Mouse (Mus musculus): Measurements from ENCODE around the gene Pot1a. TPM values are rescaled to one million over a fixed set of nuclear protein-coding genes. Genes with fewer than 3 reads are reported as not detected.

Pot1a gene
- polyA plus RNA-seq, 1 experiment, result 8.9 TPM

DNA sequence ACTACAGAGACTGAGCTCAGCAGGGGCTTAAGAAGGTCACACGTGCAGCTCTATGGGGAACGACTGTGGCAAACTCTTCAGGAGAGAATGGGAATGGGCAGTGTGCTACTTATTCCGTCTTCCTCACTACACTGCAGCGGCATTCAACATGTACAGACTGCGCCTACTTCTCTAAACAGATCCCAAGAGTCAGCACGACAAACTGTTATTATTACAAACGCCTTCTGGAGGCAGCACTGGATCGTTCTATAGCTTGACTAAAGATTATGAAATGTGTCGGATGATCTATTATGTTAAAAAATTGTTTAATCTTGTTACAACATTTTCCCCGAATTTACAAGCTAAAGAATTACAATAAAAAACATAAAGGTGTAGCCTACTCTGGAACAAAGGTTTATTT lies 42.8 kb downstream of the Pot1a start:
- H3K27ac ChIP-seq (ENCODE audit: control insufficient read depth, insufficient read depth, low read depth, low read length, poor library complexity), result no peak overlapping the region
- no peak overlapping the region for H3K4me3 ChIP-seq (replicated peaks; ENCODE audit: control insufficient read depth, low read depth, low read length)
- H3K4me1 ChIP-seq (ENCODE audit: control insufficient read depth, insufficient read depth, low read length), result no peaks in the 10 kb centered on the region
- 91% methylated on average over 10 of the region's 10 CpGs for WGBS
- TF ChIP-seq POLR2A (IDR thresholded peaks at IDR 0.05; ENCODE audit: borderline replicate concordance, control insufficient read depth, low read depth, low read length) (no peak), CTCF (IDR thresholded peaks at IDR 0.05; ENCODE audit: control insufficient read depth, insufficient read depth, low read length) (no peak)

DNA sequence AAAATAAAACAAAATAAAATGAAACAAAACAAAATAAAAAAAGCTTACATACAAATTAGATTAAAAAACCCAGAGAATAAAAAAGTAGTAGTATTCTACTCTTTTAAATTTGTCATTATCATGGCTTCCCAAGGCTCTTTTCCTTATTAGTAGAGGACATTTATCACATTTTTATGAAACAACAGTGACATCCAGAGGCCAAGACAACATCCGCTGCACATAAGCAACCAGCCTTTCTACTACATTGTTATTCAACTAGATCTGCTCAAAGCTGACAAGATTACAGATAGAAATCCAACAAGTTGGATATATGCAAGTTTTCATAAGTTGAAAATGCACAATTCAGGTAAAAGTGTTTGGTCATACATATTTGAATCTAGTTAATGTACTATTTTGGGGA lies 56.4 kb downstream of the Pot1a start:
- TF ChIP-seq POLR2A (IDR thresholded peaks at IDR 0.05; ENCODE audit: borderline replicate concordance, control insufficient read depth, low read depth, low read length) (no peak), CTCF (IDR thresholded peaks at IDR 0.05; ENCODE audit: control insufficient read depth, insufficient read depth, low read length) (no peak)
- H3K4me3 ChIP-seq (replicated peaks; ENCODE audit: control insufficient read depth, low read depth, low read length), result no peak overlapping the region
- WGBS, result 88% methylated on average over 1 of the region's 1 CpGs
- no peak overlapping the region for H3K27ac ChIP-seq (ENCODE audit: control insufficient read depth, insufficient read depth, low read depth, low read length, poor library complexity)
- no peaks in the 10 kb centered on the region for H3K4me1 ChIP-seq (ENCODE audit: control insufficient read depth, insufficient read depth, low read length)

DNA sequence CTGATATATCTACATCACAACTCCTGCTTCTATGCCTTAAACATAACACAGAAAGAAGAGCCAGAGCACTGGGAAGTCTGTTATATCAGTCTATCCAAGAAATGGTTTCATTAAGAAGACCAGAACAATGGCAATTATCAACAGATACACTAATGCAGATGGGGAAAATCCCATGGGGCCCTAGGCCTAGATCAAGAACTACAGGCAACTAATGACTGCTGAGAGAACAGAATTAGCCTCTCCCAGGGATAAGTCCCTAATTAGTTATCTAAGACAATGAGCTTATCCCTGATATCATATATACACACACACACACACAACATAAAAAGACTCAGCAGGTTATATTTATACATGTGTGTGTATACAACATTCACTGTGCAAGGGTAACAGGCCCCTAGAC lies 72.5 kb downstream of the Pot1a start:
- TF ChIP-seq CTCF (IDR thresholded peaks at IDR 0.05; ENCODE audit: control insufficient read depth, insufficient read depth, low read length), result no peak
- no peaks in the 10 kb centered on the region for H3K4me1 ChIP-seq (ENCODE audit: control insufficient read depth, insufficient read depth, low read length)
- no peak overlapping the region for H3K27ac ChIP-seq (ENCODE audit: control insufficient read depth, insufficient read depth, low read depth, low read length, poor library complexity)
- H3K4me3 ChIP-seq (replicated peaks; ENCODE audit: control insufficient read depth, low read depth, low read length), result no peak overlapping the region

DNA sequence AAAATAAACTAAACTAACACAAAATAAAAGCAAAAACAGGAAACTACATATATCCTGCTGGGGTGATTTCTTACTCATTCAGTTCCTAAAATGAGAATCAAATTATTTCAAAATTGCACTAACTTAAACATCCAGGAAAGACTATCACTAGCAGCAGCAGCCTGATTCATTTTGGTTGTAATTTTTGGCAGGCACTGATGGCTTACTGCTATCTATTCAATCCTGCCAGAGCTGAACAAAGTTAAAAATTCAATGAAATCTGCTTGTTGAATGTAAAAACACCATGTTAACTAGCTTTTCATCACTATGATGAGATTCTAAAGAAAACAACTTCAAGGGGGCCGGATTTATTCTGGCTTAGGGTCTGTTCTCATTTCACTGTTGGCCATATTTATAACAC lies 82.5 kb downstream of the Pot1a start:
- 74% methylated on average over 1 of the region's 1 CpGs for WGBS
- no peaks in the 10 kb centered on the region for H3K4me1 ChIP-seq (ENCODE audit: control insufficient read depth, insufficient read depth, low read length)
- H3K27ac ChIP-seq (ENCODE audit: control insufficient read depth, insufficient read depth, low read depth, low read length, poor library complexity), result no peak overlapping the region
- TF ChIP-seq CTCF (IDR thresholded peaks at IDR 0.05; ENCODE audit: control insufficient read depth, insufficient read depth, low read length), result no peak
- no peak for TF ChIP-seq POLR2A (IDR thresholded peaks at IDR 0.05; ENCODE audit: borderline replicate concordance, control insufficient read depth, low read depth, low read length)
- no peak overlapping the region for H3K4me3 ChIP-seq (replicated peaks; ENCODE audit: control insufficient read depth, low read depth, low read length)

DNA sequence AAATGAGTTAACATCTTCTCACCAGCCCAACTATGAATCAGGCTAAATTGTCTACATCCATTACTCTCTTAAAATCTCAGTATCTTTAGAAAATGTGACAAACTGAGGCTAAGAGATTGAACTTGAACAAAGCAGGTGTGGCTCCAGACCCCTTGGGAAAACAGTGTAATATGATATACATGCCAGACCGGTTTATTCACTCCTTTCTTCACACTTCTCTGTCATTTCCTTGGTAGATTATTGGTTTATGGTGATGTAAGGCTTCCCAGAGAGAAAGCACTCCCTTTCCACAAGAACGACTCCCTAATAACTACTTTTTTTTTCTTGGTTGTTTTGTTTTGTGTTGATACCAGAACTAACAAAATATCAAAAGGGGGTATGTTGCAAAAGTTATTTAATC lies 98.4 kb downstream of the Pot1a start:
- no peak for TF ChIP-seq POLR2A (IDR thresholded peaks at IDR 0.05; ENCODE audit: borderline replicate concordance, control insufficient read depth, low read depth, low read length)
- no peak for TF ChIP-seq CTCF (IDR thresholded peaks at IDR 0.05; ENCODE audit: control insufficient read depth, insufficient read depth, low read length)
- no peak overlapping the region for H3K27ac ChIP-seq (ENCODE audit: control insufficient read depth, insufficient read depth, low read depth, low read length, poor library complexity)
- no peaks in the 10 kb centered on the region for H3K4me1 ChIP-seq (ENCODE audit: control insufficient read depth, insufficient read depth, low read length)
- no peak overlapping the region for H3K4me3 ChIP-seq (replicated peaks; ENCODE audit: control insufficient read depth, low read depth, low read length)
- 33% methylated on average over 2 of the region's 2 CpGs for whole genome bisulfite sequencing

DNA sequence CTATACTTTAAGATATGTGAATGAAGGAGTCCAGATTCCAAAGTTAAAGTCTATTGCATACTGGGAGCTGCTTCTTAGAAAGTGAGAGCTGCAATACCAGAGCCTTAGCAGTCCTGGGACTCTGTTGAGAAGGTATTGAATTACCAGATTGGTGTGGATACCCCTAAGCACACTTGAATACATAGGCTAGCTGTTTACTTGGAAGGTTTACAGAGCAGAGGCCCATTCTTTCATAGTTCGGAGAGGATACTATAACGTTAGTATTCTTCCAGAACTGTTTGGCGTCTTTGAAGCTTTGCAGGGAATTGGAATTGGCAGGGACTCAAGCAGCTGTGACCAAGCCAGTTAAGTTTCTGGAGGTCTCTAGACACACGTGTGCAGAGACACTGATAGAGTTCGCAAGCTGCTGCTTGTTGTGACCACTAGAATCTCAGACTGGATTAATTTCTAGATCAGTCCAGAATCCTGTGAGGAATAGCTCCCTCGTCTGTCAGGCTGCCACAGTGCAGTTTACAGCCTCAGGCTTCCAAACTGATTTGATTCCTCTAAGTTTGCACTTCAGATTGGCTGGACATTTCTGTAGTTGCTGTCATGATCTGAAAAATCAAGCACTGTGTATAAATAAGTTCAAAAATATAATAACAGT lies 99.7 kb downstream of the Pot1a start:
- WGBS, result 53% methylated on average over 6 of the region's 6 CpGs
- Histone ChIP-seq H3K27ac (ENCODE audit: control insufficient read depth, insufficient read depth, low read depth, low read length, poor library complexity) (no peak overlapping the region), H3K4me3 (replicated peaks; ENCODE audit: control insufficient read depth, low read depth, low read length) (no peak overlapping the region), H3K4me1 (ENCODE audit: control insufficient read depth, insufficient read depth, low read length) (no peaks in the 10 kb centered on the region)
- TF ChIP-seq POLR2A (IDR thresholded peaks at IDR 0.05; ENCODE audit: borderline replicate concordance, control insufficient read depth, low read depth, low read length), result no peak
- TF ChIP-seq CTCF (IDR thresholded peaks at IDR 0.05; ENCODE audit: control insufficient read depth, insufficient read depth, low read length), result no peak

DNA sequence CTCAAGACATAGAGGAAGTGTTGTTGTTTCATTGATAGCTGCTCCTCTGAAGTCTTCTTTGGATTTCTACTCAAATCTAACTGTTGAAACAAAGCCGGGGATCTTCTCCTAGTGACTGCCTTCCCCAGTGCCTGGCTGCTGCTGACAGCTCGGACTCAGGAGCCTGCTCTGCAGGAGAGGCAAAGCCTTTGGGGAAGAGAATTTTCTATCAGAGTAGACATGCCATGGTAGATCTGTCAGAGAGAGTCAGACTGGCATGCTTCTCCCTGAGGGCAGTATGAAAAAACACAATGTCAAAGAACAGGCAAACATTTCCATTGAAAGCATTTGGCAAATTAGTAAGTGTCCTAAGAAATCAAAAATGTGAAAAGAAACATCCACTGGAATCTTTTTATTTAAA lies 109.1 kb downstream of the Pot1a start:
- Histone ChIP-seq H3K27ac (ENCODE audit: control insufficient read depth, insufficient read depth, low read depth, low read length, poor library complexity) (no peak overlapping the region), H3K4me3 (replicated peaks; ENCODE audit: control insufficient read depth, low read depth, low read length) (no peak overlapping the region), H3K4me1 (ENCODE audit: control insufficient read depth, insufficient read depth, low read length) (no peaks in the 10 kb centered on the region)
- 55% methylated on average over 2 of the region's 2 CpGs for WGBS
- TF ChIP-seq POLR2A (IDR thresholded peaks at IDR 0.05; ENCODE audit: borderline replicate concordance, control insufficient read depth, low read depth, low read length) (no peak), CTCF (IDR thresholded peaks at IDR 0.05; ENCODE audit: control insufficient read depth, insufficient read depth, low read length) (no peak)

Other genes starting within 250 kb of the Pot1a start
- not detected in 2 replicates for gene Gpr37, start 118.5 kb downstream of the Pot1a start, polyA plus RNA-seq (2011; ENCODE audit: insufficient read depth, insufficient read length, low replicate concordance, missing spikeins)

Data from bone marrow, adult 2 months (tissue).